Mouse (Mus musculus) forebrain, embryonic 11.5 days (tissue): ENCODE data around the gene Ttc19. TPM values are rescaled to one million over a fixed set of nuclear protein-coding genes. Genes with fewer than 3 reads are reported as not detected.
A peak's percentile ranks its signal among the peaks of the same experiment; 100 is the strongest.
"Not testable (repeated sequence)": the region's sequence is repeated elsewhere in the genome, so short reads cannot be mapped to it uniquely, and the experiment has no call there.

Source experiments
- ATAC-seq: fragments of 200-750 bp; cut with Nextera tagmentation; replicated peaks from 2 replicates; pipeline ENCODE4 v1.8.0; 2017; ENCODE audit warnings: moderate TSS enrichment; ENCODE audit not compliant: low FRiP score
- DNase-seq: peaks from one replicate; pipeline ENCODE4 v3.0.0-alpha.2; 2017; ENCODE audit warnings: low spot score
- H3K27ac ChIP-seq: fragments of 300-500 bp; sonication (generic); 2 replicates; pipeline ENCODE4 v1.5.1; 2014; ENCODE audit warnings: low read depth, low read length
- H3K27me3 ChIP-seq: fragments of 300-500 bp; sonication (generic); 2 replicates; pipeline ENCODE4 v1.6.1; 2014; ENCODE audit warnings: mild to moderate bottlenecking, low read length, mixed read lengths; ENCODE audit not compliant: control insufficient read depth, insufficient read depth
- H3K36me3 ChIP-seq: fragments of 300-500 bp; sonication (generic); 2 replicates; pipeline ENCODE4 v1.6.1; 2014; ENCODE audit warnings: mild to moderate bottlenecking, low read length, moderate library complexity, mixed read lengths; ENCODE audit not compliant: control insufficient read depth, insufficient read depth
- H3K4me1 ChIP-seq: fragments of 300-500 bp; sonication (generic); replicated peaks from 2 replicates; pipeline ENCODE4 v1.6.1; 2014; ENCODE audit warnings: low read length, mixed read lengths; ENCODE audit not compliant: control insufficient read depth, insufficient read depth
- H3K4me2 ChIP-seq: fragments of 300-500 bp; sonication (generic); 2 replicates; pipeline ENCODE4 v1.6.1; 2014; ENCODE audit warnings: low read depth, mild to moderate bottlenecking, low read length, moderate library complexity, mixed read lengths; ENCODE audit not compliant: severe bottlenecking
- H3K4me3 ChIP-seq: fragments of 300-500 bp; sonication (generic); 2 replicates; pipeline ENCODE4 v1.5.1; 2014; ENCODE audit warnings: low read depth, low read length
- H3K9ac ChIP-seq: fragments of 300-500 bp; sonication (generic); 2 replicates; pipeline ENCODE4 v1.6.1; 2014; ENCODE audit warnings: low read length
- H3K9me3 ChIP-seq: fragments of 300-500 bp; sonication (generic); 2 replicates; pipeline ENCODE4 v1.6.1; 2016; ENCODE audit warnings: low read length, mixed read lengths; ENCODE audit not compliant: control insufficient read depth
- WGBS: fragments of 180-500 bp; shearing (Covaris S2); extraction: QIAGEN DNeasy Blood & Tissue Kit; methylation state at CpG from one replicate; pipeline ENCODE4 v1.1.7; 2014; 5-methylcytosine and 5-hydroxymethylcytosine counted together
- polyA plus RNA-seq: library from polyadenylated mRNA; unstranded; fragments of >200 nt; fragmentation: Nextera tagmentation; extraction: Ambion mirVana; gene quantifications from 2 replicates; pipeline ENCODE4 v1.2.1, GENCODE M21; 2014

The Ttc19 gene
- polyA plus RNA-seq, 1 experiment from 2014 or later, result 21.1 TPM

GRCm38 (mm10) chr11:62270851-62271250, 10.4 kb upstream of the Ttc19 start:
- WGBS, result 68% methylated on average over 5 of the region's 5 CpGs
- Histone ChIP-seq H3K9ac (no peak overlapping the region), H3K4me1 (peaks cover 5% of the 10 kb centered on the region), H3K4me2 (no peak overlapping the region), H3K27me3 (no peaks in the 10 kb centered on the region), H3K36me3 (no peaks in the 10 kb centered on the region), H3K9me3 (no peaks in the 10 kb centered on the region), H3K27ac (no peak overlapping the region), H3K4me3 (no peak overlapping the region)
- no peak for DNase-seq
- no peak for ATAC-seq

DNA sequence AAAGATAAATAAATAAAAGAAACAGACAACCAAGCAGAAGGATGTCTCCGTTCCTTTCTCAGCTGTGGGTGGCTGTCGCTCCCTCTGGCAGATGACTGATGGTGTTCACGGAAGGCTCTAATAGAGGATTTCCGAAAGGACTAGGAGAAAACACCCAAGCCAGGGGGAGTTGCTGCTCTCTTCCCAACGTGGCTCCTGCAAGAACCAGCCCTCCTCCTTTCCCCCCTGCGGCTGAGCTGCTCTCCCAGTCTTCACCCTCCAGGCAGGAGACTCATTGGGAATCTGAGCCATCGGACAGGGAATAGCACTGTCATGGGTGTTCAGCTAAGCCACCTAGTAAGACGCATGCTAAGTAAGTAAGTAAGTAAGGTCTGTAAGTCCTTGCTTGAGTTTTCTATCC, 4.2 kb upstream of the Ttc19 start:
- 68% methylated on average over 8 of the region's 8 CpGs for WGBS

GRCm38 (mm10) chr11:62278027-62278426, 3.2 kb upstream of the Ttc19 start:
- Histone ChIP-seq H3K36me3 (no peaks in the 10 kb centered on the region), H3K27ac (no peak overlapping the region), H3K9me3 (no peaks in the 10 kb centered on the region; the same call in 1 of the 2 replicates), H3K9ac (no peak overlapping the region), H3K4me2 (no peak overlapping the region), H3K4me1 (no peaks in the 10 kb centered on the region; the same call in 1 of the 2 replicates), H3K4me3 (no peak overlapping the region), H3K27me3 (no peaks in the 10 kb centered on the region)
- peak; percentile 87 for DNase-seq
- no peak for ATAC-seq
- 27% methylated on average over 5 of the region's 5 CpGs for WGBS

More for the DNA sequence above, 4.2 kb upstream of the Ttc19 start:
- Histone ChIP-seq H3K36me3 (no peaks in the 10 kb centered on the region), H3K4me1 (no peaks in the 10 kb centered on the region; the same call in 1 of the 2 replicates), H3K9me3 (no peaks in the 10 kb centered on the region; the same call in 1 of the 2 replicates), H3K4me2 (no peak overlapping the region), H3K4me3 (no peak overlapping the region), H3K27ac (no peak overlapping the region), H3K27me3 (no peaks in the 10 kb centered on the region), H3K9ac (no peak overlapping the region)
- ATAC-seq, result no peak
- no peak for DNase-seq

- Histone ChIP-seq H3K9me3 (no peaks in the 10 kb centered on the region; the same call in 1 of the 2 replicates), H3K27me3 (no peaks in the 10 kb centered on the region), H3K27ac (peak overlapping the region; percentile 37; the same call in 1 of the 2 replicates), H3K4me1 (no peaks in the 10 kb centered on the region; the same call in 1 of the 2 replicates), H3K4me2 (peak overlapping the region; percentile 59), H3K4me3 (peak overlapping the region; percentile 92), H3K36me3 (no peaks in the 10 kb centered on the region), H3K9ac (peak overlapping the region; percentile 85)
- no peak for DNase-seq
- WGBS, result 1% methylated on average over 50 of the region's 57 CpGs
- ATAC-seq, result peak; percentile 79
These were observed 326 bp downstream of the Ttc19 start for GRCm38 (mm10) chr11:62281601-62281997.

DNA sequence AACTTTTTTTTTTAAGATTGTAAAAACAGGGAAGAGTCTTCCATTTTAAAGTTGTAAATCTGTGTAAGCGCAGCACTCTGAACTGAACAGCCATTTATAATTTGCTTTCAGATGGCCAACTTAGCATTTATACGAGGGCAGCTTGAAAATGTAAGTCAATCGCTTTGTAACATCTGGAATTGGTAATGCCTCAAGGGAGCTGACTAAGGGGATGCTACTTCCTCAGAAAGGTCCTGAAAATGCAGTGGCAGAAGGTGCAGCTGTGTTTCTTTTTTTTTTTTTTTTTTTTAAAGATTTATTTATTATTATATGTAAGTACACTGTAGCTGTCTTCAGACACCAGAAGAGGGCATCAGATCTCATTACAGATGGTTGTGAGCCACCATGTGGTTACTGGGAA, 2.7 kb downstream of the Ttc19 start:
- not testable (repeated sequence) for ATAC-seq, H3K9me3 ChIP-seq, H3K27ac ChIP-seq, H3K9ac ChIP-seq, H3K4me1 ChIP-seq, H3K27me3 ChIP-seq, H3K4me2 ChIP-seq, H3K4me3 ChIP-seq, H3K36me3 ChIP-seq, DNase-seq
- WGBS, result 91% methylated on average over 3 of the region's 3 CpGs

DNA sequence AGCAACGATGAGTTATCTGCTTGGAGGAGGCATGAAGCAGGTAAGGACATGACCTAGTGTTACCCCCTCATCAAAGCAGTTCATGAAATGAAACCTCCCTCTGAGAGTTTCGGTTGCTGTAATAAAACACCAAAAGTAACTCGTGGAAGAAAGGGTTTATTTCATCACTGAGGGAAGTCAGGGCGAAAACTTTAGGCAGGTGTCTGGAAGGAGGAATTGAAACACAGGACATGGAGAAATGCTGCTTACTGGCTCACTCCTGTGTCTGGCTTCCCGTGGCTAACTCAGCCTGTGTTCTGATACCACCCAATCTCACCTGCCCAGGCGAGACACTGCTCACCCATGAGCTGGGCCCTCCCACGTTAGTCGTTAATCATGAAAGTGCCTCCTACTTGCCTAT, 3.7 kb downstream of the Ttc19 start:
- Histone ChIP-seq H3K4me3 (no peak overlapping the region), H3K9me3 (no peaks in the 10 kb centered on the region), H3K9ac (no peak overlapping the region), H3K4me2 (no peak overlapping the region), H3K27ac (no peak overlapping the region), H3K4me1 (no peaks in the 10 kb centered on the region; the same call in 1 of the 2 replicates), H3K27me3 (no peaks in the 10 kb centered on the region), H3K36me3 (no peaks in the 10 kb centered on the region)
- no peak for ATAC-seq
- WGBS, result 95% methylated on average over 8 of the region's 8 CpGs
- DNase-seq, result no peak

DNA sequence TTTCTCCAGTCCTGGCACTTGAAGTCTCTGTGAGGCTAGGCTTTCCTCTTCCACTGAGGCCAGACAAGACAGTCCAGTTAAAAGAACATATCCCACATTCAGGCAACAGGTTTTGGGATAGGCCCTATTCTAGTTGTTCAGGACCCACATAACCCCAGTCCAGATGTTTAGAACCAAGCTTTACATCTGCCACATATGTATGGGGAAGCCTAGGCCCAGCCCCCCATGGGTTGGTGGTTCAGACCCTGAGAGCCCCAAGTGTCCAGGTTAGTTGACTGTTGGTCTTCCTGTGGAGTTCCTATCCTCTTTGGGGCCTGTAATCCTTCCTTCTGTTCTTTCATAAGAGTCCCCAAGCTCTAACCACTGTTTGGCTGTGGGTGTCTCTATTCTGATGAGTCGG, 6.4 kb downstream of the Ttc19 start:
- no peaks in the 10 kb centered on the region for H3K4me1 ChIP-seq
- no peak overlapping the region for H3K27ac ChIP-seq
- H3K9me3 ChIP-seq, result no peaks in the 10 kb centered on the region
- DNase-seq (no peak), ATAC-seq (no peak)
- no peaks in the 10 kb centered on the region for H3K27me3 ChIP-seq
- H3K36me3 ChIP-seq, result no peaks in the 10 kb centered on the region
- no peak overlapping the region for H3K9ac ChIP-seq
- no peak overlapping the region for H3K4me2 ChIP-seq
- no peak overlapping the region for H3K4me3 ChIP-seq
- 100% methylated on average over 1 of the region's 1 CpGs for WGBS

GRCm38 (mm10) chr11:62294121-62294520, 12.8 kb downstream of the Ttc19 start:
- no peak overlapping the region for H3K27ac ChIP-seq
- no peak overlapping the region for H3K4me2 ChIP-seq
- no peaks in the 10 kb centered on the region for H3K9me3 ChIP-seq
- no peaks in the 10 kb centered on the region for H3K27me3 ChIP-seq
- no peak for ATAC-seq
- no peaks in the 10 kb centered on the region for H3K36me3 ChIP-seq
- no peak for DNase-seq
- H3K4me3 ChIP-seq, result no peak overlapping the region
- 98% methylated on average over 2 of the region's 2 CpGs for WGBS
- H3K4me1 ChIP-seq, result no peaks in the 10 kb centered on the region
- H3K9ac ChIP-seq, result no peak overlapping the region

- no peaks in the 10 kb centered on the region for H3K36me3 ChIP-seq
- no peak overlapping the region for H3K27ac ChIP-seq
- H3K9ac ChIP-seq, result no peak overlapping the region
- no peak for DNase-seq
- no peak for ATAC-seq
- H3K4me3 ChIP-seq, result no peak overlapping the region
- H3K4me2 ChIP-seq, result no peak overlapping the region
- 89% methylated on average over 6 of the region's 6 CpGs for WGBS
- no peaks in the 10 kb centered on the region for H3K27me3 ChIP-seq
- H3K4me1 ChIP-seq, result no peaks in the 10 kb centered on the region
- H3K9me3 ChIP-seq, result no peaks in the 10 kb centered on the region
These were observed 17.6 kb downstream of the Ttc19 start for GRCm38 (mm10) chr11:62298883-62299282.
